Mouse (Mus musculus) myocyte (in vitro differentiated cells): Measurements from ENCODE around the gene Ccdc17.

Experiments
- MAX ChIP-seq: IDR thresholded peaks from one replicate; pipeline ENCODE4 v1.6.1; 2011; ENCODE audit warnings: low read depth, mild to moderate bottlenecking, control low read depth
- MYOD1 ChIP-seq, 3 experiments: IDR thresholded peaks; one replicate each; pipeline ENCODE4 v1.6.1; 2011; ENCODE audit warnings: control low read depth in 2 of 3, low read depth in 2 of 3, mild to moderate bottlenecking in 2 of 3, moderate library complexity in 1 of 3; ENCODE audit not compliant: insufficient read length in 2 of 3, control insufficient read depth in 1 of 3
- MYOG ChIP-seq, 3 experiments: IDR thresholded peaks; one replicate each; pipeline ENCODE4 v1.6.1; 2011; ENCODE audit warnings: control low read depth in 2 of 3, low read depth in 2 of 3, mild to moderate bottlenecking in 2 of 3; ENCODE audit not compliant: insufficient read length in 2 of 3, control insufficient read depth in 1 of 3, insufficient read depth in 1 of 3
- POLR2A ChIP-seq: IDR thresholded peaks from one replicate; pipeline ENCODE4 v1.6.1; 2011; ENCODE audit warnings: low read depth, mild to moderate bottlenecking, control low read depth, moderate library complexity; ENCODE audit not compliant: insufficient read length

DNA sequence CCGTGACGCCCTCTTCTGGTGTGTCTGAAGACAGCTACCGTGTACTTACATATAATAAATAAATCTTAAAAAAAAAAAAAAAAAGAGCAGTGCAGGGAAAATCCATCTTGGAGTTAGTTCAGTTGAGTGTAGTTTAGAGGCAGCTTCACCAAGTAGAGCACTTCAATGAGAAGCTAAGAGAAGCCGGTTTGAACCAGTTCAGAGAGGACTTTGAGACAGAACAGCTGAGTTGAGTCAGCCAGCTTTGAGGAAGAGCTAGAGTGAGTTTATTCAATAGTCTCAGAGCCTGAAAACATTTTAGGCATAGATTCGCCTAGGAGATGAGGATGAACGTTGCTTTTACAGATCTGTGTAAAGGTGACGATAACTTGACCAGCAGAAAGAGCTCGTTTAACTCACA is 661 bp upstream of the Ccdc17 start:
- TF ChIP-seq POLR2A, result no peak
- TF ChIP-seq MYOG (IDR thresholded peaks at IDR 0.05; ENCODE audit: control insufficient read depth in 1 of 3, insufficient read depth in 1 of 3, insufficient read length in 2 of 3, low read depth in 2 of 3), result no peak
- TF ChIP-seq MYOD1 (IDR thresholded peaks at IDR 0.05; ENCODE audit: control insufficient read depth in 1 of 3, insufficient read length in 2 of 3, low read depth in 2 of 3), result no peak
- no peak for TF ChIP-seq MAX
